Mouse (Mus musculus) midbrain, embryonic 16.5 days (tissue): ENCODE results near the gene Slc25a31. TPM values are rescaled to one million over a fixed set of nuclear protein-coding genes. Genes with fewer than 3 reads are reported as not detected.
A peak's percentile ranks its signal among the peaks of the same experiment; 100 is the strongest.

Source experiments
- ATAC-seq: fragments of 200-750 bp; cut with Nextera tagmentation; 2 replicates; pipeline ENCODE4 v1.8.0; 2017; ENCODE audit warnings: moderate TSS enrichment
- H3K27ac ChIP-seq: fragments of 300-500 bp; sonication (generic); 2 replicates; pipeline ENCODE4 v1.5.1; 2014; ENCODE audit warnings: mild to moderate bottlenecking, low read length, mixed read lengths
- H3K27me3 ChIP-seq: fragments of 300-500 bp; sonication (generic); 2 replicates; pipeline ENCODE4 v1.6.1; 2014; ENCODE audit warnings: low read depth, low read length, mixed read lengths; ENCODE audit not compliant: control insufficient read depth, insufficient read depth
- H3K36me3 ChIP-seq: fragments of 300-500 bp; sonication (generic); 2 replicates; pipeline ENCODE4 v1.6.1; 2014; ENCODE audit warnings: mild to moderate bottlenecking, low read length, moderate library complexity, mixed read lengths; ENCODE audit not compliant: control insufficient read depth, insufficient read depth
- H3K4me1 ChIP-seq: fragments of 300-500 bp; sonication (generic); 2 replicates; pipeline ENCODE4 v1.6.1; 2014; ENCODE audit warnings: mild to moderate bottlenecking, low read length, mixed read lengths; ENCODE audit not compliant: control insufficient read depth, insufficient read depth
- H3K4me2 ChIP-seq: fragments of 300-500 bp; sonication (generic); 2 replicates; pipeline ENCODE4 v1.6.1; 2014; ENCODE audit warnings: mild to moderate bottlenecking, low read length, mixed read lengths
- H3K4me3 ChIP-seq: fragments of 300-500 bp; sonication (generic); 2 replicates; pipeline ENCODE4 v1.5.1; 2014; ENCODE audit warnings: low read depth, mild to moderate bottlenecking, low read length, moderate library complexity, mixed read lengths
- H3K9ac ChIP-seq: fragments of 300-500 bp; sonication (generic); 2 replicates; pipeline ENCODE4 v1.6.1; 2014; ENCODE audit warnings: low read depth, low read length, mixed read lengths
- H3K9me3 ChIP-seq: fragments of 300-500 bp; sonication (generic); replicated peaks from 2 replicates; pipeline ENCODE4 v1.6.1; 2014; ENCODE audit warnings: mild to moderate bottlenecking, low read length, mixed read lengths; ENCODE audit not compliant: control insufficient read depth, poor library complexity, severe bottlenecking
- WGBS: fragments of 180-500 bp; shearing (Covaris S2); extraction: QIAGEN DNeasy Blood & Tissue Kit; methylation state at CpG from one replicate; pipeline ENCODE4 v1.1.7; 2014; 5-methylcytosine and 5-hydroxymethylcytosine counted together
- polyA plus RNA-seq: library from polyadenylated mRNA; unstranded; fragments of >200 nt; fragmentation: Nextera tagmentation; extraction: Ambion mirVana; gene quantifications from 2 replicates; pipeline ENCODE4 v1.2.1, GENCODE M21; 2015

Slc25a31 gene
- polyA plus RNA-seq, 1 experiment from 2014 or later: 0.28 TPM

DNA sequence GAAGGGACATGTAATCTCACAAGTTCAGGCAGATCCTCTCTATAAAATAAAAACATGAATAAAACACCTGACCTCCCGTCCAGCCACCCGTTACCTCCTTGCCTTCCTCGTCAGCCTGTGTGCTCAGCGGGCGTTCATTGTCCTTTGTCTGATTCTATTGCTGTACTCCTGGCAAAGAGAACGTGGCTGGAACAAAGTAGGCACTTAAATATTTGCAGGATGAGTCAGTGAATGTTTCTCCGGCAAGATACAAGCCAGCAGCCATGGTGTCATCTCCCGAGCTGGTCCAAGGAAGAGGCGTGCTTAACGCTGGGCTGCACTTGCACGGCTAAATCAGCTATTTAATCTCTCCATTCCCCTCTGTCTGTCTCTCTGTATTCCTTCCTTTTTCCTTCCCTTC lies 26.3 kb upstream of the Slc25a31 start:
- Histone ChIP-seq H3K36me3 (peaks cover 2% of the 10 kb centered on the region; the same call in 1 of the 2 replicates), H3K27ac (no peak overlapping the region), H3K27me3 (no peaks in the 10 kb centered on the region), H3K4me1 (peaks cover 12% of the 10 kb centered on the region), H3K9me3 (no peaks in the 10 kb centered on the region), H3K9ac (no peak overlapping the region), H3K4me3 (no peak overlapping the region), H3K4me2 (no peak overlapping the region)
- ATAC-seq: no peak
- WGBS: 23% methylated on average over 11 of the region's 11 CpGs

DNA sequence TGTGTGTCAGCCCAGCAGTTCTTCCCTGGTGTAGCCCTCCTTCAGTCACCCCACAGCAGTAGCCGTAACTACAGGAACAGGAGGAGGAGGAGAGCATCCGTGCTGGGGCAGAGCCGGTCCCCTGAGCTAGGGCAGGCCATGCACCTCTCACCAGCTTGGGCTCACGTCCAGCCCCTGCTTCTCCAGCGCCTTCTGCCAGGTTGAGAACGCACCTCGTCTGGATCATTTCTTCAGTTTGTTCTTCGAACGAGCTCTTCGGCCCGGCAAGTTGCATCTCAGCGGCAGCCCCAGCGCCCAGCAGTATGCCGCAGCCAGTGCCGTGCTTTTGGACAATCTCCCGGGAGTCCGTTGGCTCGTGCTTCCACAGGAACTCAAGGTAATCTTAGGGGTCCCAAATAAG lies 25.5 kb upstream of the Slc25a31 start:
- WGBS: 86% methylated on average over 17 of the region's 18 CpGs

DNA sequence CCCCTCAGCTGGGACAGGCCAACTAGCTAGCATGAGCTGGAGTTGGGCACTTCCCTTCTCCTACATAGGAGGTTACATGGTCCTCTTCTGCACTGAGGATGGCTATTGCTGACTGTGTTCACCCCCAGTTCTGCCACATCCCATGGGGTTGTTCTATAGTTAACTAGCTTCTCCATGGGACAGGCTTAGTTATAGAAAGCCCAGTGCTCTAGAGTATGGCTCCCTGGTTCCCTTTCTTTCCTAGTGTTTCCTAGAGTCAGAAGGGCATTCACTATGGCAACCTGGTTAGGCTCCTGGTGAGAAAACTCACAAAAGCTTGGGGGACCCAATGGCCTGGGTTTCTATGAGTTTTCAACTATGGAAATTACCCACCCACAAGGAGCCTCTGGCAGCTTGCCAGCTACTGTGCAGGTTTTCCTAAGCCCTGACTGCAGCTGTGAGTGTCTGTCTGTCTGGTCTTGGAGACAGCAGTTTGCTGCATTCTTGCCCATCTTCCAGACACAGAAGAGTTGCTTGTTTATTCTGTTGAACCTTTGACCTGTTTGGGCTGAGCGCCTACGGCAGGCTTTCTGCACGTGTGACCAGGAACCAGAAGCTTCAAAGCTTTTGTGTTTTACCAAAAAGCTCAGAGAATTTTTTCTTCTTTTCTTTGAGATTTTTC lies 22.7 kb upstream of the Slc25a31 start:
- no peaks in the 10 kb centered on the region for H3K27me3 ChIP-seq
- peaks cover 2% of the 10 kb centered on the region; the same call in 1 of the 2 replicates for H3K36me3 ChIP-seq
- no peak overlapping the region for H3K27ac ChIP-seq
- H3K9me3 ChIP-seq: no peaks in the 10 kb centered on the region
- no peak overlapping the region for H3K4me3 ChIP-seq
- peaks cover 12% of the 10 kb centered on the region for H3K4me1 ChIP-seq
- H3K4me2 ChIP-seq: no peak overlapping the region
- whole genome bisulfite sequencing: 2% methylated on average over 3 of the region's 3 CpGs
- peak; percentile 57 for ATAC-seq
- no peak overlapping the region for H3K9ac ChIP-seq

More for the DNA sequence above, 25.5 kb upstream of the Slc25a31 start:
- no peaks in the 10 kb centered on the region for H3K27me3 ChIP-seq
- H3K9me3 ChIP-seq: no peaks in the 10 kb centered on the region
- peaks cover 2% of the 10 kb centered on the region; the same call in 1 of the 2 replicates for H3K36me3 ChIP-seq
- peaks cover 12% of the 10 kb centered on the region for H3K4me1 ChIP-seq
- no peak overlapping the region for H3K4me2 ChIP-seq
- no peak overlapping the region for H3K27ac ChIP-seq
- no peak overlapping the region for H3K4me3 ChIP-seq
- no peak for ATAC-seq
- H3K9ac ChIP-seq: no peak overlapping the region

DNA sequence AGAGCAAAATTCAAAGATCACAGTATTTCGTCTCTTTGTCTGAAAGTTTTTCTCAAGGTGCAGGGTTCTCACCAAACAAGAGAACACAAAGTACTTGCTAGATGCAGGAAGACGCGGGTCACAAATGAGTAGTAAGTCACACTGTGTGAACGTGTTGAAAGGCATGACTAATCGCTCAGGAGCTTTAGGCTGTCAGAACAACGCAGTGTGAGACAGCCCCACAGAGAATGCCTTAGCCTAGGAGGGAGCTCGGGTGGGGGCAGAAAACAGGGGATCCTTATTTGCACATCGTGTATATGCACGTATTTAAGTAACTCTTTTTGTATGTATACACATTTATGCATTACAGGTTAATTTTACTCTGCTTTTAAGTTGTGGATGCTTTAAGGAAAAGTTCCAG lies 21.8 kb upstream of the Slc25a31 start:
- peak; percentile 76 for ATAC-seq
- no peak overlapping the region for H3K4me2 ChIP-seq

DNA sequence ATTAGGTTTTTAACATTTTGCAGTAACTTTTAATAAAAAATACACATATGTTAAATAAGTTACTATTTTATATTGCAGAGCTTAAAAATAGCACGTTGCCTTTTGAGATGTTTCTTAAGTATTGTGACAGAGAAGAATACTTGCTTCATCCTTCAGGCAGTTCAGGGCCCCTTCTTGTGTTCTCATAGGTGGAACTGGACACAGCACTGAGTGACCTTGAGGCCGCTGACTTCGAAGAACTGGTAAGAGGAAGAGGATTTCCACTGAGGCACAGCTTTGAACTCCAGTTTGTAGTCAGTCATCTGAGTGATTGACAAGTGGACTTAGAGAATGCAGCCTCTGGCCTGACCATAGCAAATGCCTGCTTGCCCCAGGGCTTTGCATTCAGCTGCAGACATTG lies 21.1 kb upstream of the Slc25a31 start:
- H3K4me3 ChIP-seq: no peak overlapping the region
- WGBS: 35% methylated on average over 3 of the region's 3 CpGs
- H3K9ac ChIP-seq: no peak overlapping the region
- H3K27ac ChIP-seq: no peak overlapping the region
- ATAC-seq: no peak
- peaks cover 10% of the 10 kb centered on the region for H3K4me1 ChIP-seq
- no peaks in the 10 kb centered on the region for H3K9me3 ChIP-seq
- no peak overlapping the region for H3K4me2 ChIP-seq
- H3K27me3 ChIP-seq: no peaks in the 10 kb centered on the region
- H3K36me3 ChIP-seq: peaks cover 2% of the 10 kb centered on the region; the same call in 1 of the 2 replicates

More for the DNA sequence above, 21.8 kb upstream of the Slc25a31 start:
- peaks cover 2% of the 10 kb centered on the region; the same call in 1 of the 2 replicates for H3K36me3 ChIP-seq
- H3K9ac ChIP-seq: no peak overlapping the region
- no peak overlapping the region for H3K27ac ChIP-seq
- no peak overlapping the region for H3K4me3 ChIP-seq
- no peaks in the 10 kb centered on the region for H3K27me3 ChIP-seq
- no peaks in the 10 kb centered on the region for H3K9me3 ChIP-seq
- H3K4me1 ChIP-seq: peaks cover 12% of the 10 kb centered on the region
- WGBS: 9% methylated on average over 9 of the region's 9 CpGs

DNA sequence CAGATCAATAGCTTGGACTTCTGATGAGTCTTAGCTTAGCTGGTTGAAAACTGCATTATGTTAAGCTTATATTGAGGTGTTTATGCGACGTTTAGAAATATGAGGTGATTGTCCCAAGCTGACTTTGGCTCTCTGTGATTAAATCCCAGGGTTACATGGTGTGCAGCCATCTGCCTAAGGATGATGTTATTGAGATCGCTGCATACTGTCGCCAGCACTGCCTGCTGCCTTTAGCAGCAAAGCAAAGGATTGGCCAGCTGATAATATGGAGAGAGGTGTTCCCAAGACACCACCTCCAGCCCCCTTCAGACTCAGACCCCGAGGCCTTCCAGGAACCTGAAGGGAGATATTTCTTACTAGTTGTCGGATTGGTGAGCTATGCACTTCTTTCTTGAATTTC lies 17.1 kb upstream of the Slc25a31 start:
- no peaks in the 10 kb centered on the region for H3K27me3 ChIP-seq
- H3K4me3 ChIP-seq: no peak overlapping the region
- no peak overlapping the region for H3K9ac ChIP-seq
- H3K9me3 ChIP-seq: no peaks in the 10 kb centered on the region
- H3K4me2 ChIP-seq: no peak overlapping the region
- no peak for ATAC-seq
- no peak overlapping the region for H3K27ac ChIP-seq
- H3K36me3 ChIP-seq: 0 out of 2 replicates have a peak, but pooled peaks cover 3% of the 10 kb centered on the region
- WGBS: 64% methylated on average over 6 of the region's 6 CpGs
- H3K4me1 ChIP-seq: peaks cover 6% of the 10 kb centered on the region

DNA sequence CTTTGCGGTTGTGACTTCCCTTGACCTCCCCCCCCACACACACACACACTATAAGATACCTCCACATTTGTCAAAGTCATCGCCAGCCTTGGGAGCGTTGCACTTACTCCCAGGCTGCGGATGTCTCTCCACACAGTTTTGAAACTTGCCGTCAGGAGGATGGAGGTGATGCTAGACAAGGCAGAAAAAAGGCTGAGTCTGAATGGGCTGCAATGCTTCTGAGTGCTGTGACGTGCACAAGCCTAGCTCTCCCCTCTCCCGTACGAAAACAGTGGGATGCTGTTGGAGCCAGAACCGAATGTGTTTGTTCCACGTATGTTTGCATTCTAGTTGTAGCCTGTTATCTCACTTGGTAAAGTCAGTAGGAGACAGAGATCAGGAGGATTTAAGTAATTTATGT lies 15.2 kb upstream of the Slc25a31 start:
- WGBS: 79% methylated on average over 10 of the region's 10 CpGs
- H3K27me3 ChIP-seq: no peaks in the 10 kb centered on the region
- 0 out of 2 replicates have a peak, but pooled peaks cover 3% of the 10 kb centered on the region for H3K36me3 ChIP-seq
- no peaks in the 10 kb centered on the region for H3K4me1 ChIP-seq
- no peak overlapping the region for H3K9ac ChIP-seq
- no peak for ATAC-seq
- H3K27ac ChIP-seq: no peak overlapping the region
- H3K4me2 ChIP-seq: no peak overlapping the region
- H3K9me3 ChIP-seq: no peaks in the 10 kb centered on the region
- no peak overlapping the region for H3K4me3 ChIP-seq

DNA sequence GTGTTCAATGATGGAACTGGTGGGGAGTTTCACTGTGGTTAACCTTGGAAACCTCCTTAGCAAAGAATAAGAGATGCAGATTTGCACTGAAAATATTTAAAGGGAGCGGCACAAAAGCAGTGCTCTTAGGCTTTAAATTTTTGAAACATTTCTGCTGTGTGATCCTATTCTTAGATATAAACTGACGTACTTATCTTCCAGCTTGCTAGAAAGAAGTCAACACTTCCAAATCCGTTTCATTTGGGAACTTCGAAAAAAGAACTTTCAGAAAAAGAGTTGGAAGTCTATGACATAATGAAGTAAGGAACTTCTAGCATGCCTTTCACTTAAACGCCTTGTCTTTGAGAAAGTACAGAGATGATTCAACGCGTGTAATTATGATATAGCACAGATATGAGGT lies 14.7 kb upstream of the Slc25a31 start:
- ATAC-seq: no peak
- H3K4me2 ChIP-seq: no peak overlapping the region
- WGBS: 92% methylated on average over 7 of the region's 7 CpGs

DNA sequence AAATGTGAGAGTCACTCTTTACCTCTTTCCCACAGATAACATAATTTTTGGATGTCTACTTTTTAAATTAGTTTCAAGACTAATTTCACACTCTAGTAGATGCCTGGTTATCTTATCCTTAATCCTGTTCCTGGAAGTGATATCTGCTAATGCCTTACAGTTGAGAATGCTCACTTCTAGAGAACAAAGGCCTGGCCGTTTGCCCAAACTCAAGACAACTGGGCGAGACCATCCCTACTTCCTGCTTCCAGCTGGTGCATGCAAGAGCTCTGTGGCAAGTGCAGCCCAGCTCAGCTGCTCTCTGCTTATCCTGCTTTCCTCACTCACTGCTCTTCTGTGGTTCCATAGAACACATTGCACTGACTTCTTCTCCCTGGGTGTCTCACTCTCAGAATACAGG lies 14.2 kb upstream of the Slc25a31 start:
- Histone ChIP-seq H3K9me3 (no peaks in the 10 kb centered on the region), H3K36me3 (0 out of 2 replicates have a peak, but pooled peaks cover 3% of the 10 kb centered on the region), H3K27me3 (no peaks in the 10 kb centered on the region), H3K4me2 (no peak overlapping the region), H3K27ac (no peak overlapping the region), H3K9ac (no peak overlapping the region), H3K4me3 (no peak overlapping the region), H3K4me1 (no peaks in the 10 kb centered on the region)
- 58% methylated on average over 2 of the region's 2 CpGs for WGBS
- ATAC-seq: no peak

More for the DNA sequence above, 14.7 kb upstream of the Slc25a31 start:
- H3K9ac ChIP-seq: no peak overlapping the region
- no peak overlapping the region for H3K4me3 ChIP-seq
- H3K9me3 ChIP-seq: no peaks in the 10 kb centered on the region
- no peak overlapping the region for H3K27ac ChIP-seq
- no peaks in the 10 kb centered on the region for H3K27me3 ChIP-seq
- 0 out of 2 replicates have a peak, but pooled peaks cover 3% of the 10 kb centered on the region for H3K36me3 ChIP-seq
- H3K4me1 ChIP-seq: no peaks in the 10 kb centered on the region
